Mouse (Mus musculus) bone marrow, adult 2 months (tissue): ENCODE data around the gene Fam184b.

Source experiments
- CTCF ChIP-seq: fragments of 200-500 bp; IDR thresholded peaks from 2 replicates; pipeline ENCODE4 v1.5.1; 2011; ENCODE audit warnings: low read length, control low read depth; ENCODE audit not compliant: control insufficient read depth, insufficient read depth
- POLR2A ChIP-seq: fragments of 200-500 bp; IDR thresholded peaks from 2 replicates; pipeline ENCODE4 v1.6.1; 2011; ENCODE audit warnings: low read depth, mild to moderate bottlenecking, control low read depth, low read length, borderline replicate concordance; ENCODE audit not compliant: control insufficient read depth

- TF ChIP-seq CTCF = no peak
- TF ChIP-seq POLR2A = no peak
These were observed 143.4 kb downstream of the Fam184b start for GRCm38 (mm10) chr5:45496042-45496441.
